In genomic region chrX:10268308-10268707, GRCm38 (mm10) we compare ENCODE assay signal across 21 mouse cellular contexts. TPM values are rescaled to one million over a fixed set of nuclear protein-coding genes. Genes with fewer than 3 reads are reported as not detected.
DNase-seq lines count a peak whose midpoint lies in the region; ATAC-seq and TF ChIP-seq lines count a peak whose summit lies in the region.
"Had no signal": no experiment of that assay in that cellular context is flagged by ENCODE, and none has a peak within 500 bp of the region (broad histone marks: within the 10 kb centered on the region; RNA-seq: fewer than 3 reads in every experiment).

No protein-coding gene starts in this region.

- H3K4me2 ChIP-seq in forebrain, embryonic 13.5 days: no peak overlapping the region
- H3K4me2 ChIP-seq in forebrain, embryonic 12.5 days: no peak overlapping the region
- H3K4me2 ChIP-seq in forebrain, embryonic 16.5 days (ENCODE audit: low read length): no peak overlapping the region
- H3K4me2 ChIP-seq in forebrain, postnatal 0 days (ENCODE audit: low read depth): no peak overlapping the region
- H3K4me2 ChIP-seq: embryonic facial prominence, embryonic 13.5 days; embryonic facial prominence, embryonic 15.5 days had no signal

- no peak for DNase-seq in forebrain, postnatal 0 days
- DNase-seq in brain, embryonic 14.5 days (ENCODE audit: low read depth): peak; percentile 55
- no peak for DNase-seq in layer of hippocampus, postnatal 36 days
- DNase-seq: adrenal gland, adult 2 months; adrenal gland, postnatal 10 days; adrenal gland, postnatal 25 days; embryo, embryonic 11 days had no signal

- no peak for TF ChIP-seq POLR2A in brain, embryonic 14.5 days (IDR thresholded peaks at IDR 0.05; ENCODE audit: borderline replicate concordance, extremely low read depth, insufficient read depth, insufficient read length, poor library complexity, severe bottlenecking)

- no peaks in the 10 kb centered on the region for H3K9me3 ChIP-seq in forebrain, embryonic 13.5 days (replicated peaks)
- H3K9me3 ChIP-seq in forebrain, embryonic 12.5 days: no peaks in the 10 kb centered on the region
- no peaks in the 10 kb centered on the region for H3K9me3 ChIP-seq in forebrain, embryonic 16.5 days (ENCODE audit: control insufficient read depth, low read length)
- no peaks in the 10 kb centered on the region for H3K9me3 ChIP-seq in forebrain, postnatal 0 days (ENCODE audit: low read length)
- H3K9me3 ChIP-seq: embryonic facial prominence, embryonic 13.5 days; embryonic facial prominence, embryonic 15.5 days; forebrain, embryonic 10.5 days had no signal

- no peak overlapping the region for H3K4me3 ChIP-seq in forebrain, embryonic 13.5 days
- H3K4me3 ChIP-seq in forebrain, embryonic 12.5 days (replicated peaks): no peak overlapping the region
- no peak overlapping the region for H3K4me3 ChIP-seq in forebrain, embryonic 16.5 days (replicated peaks; ENCODE audit: low read length)
- no peak overlapping the region for H3K4me3 ChIP-seq in forebrain, postnatal 0 days (ENCODE audit: low read depth, low read length)
- H3K4me3 ChIP-seq: embryonic facial prominence, embryonic 13.5 days; embryonic facial prominence, embryonic 15.5 days; erythroblast, embryonic 14.5 days; forebrain, embryonic 10.5 days had no signal

- no peaks in the 10 kb centered on the region for H3K27me3 ChIP-seq in forebrain, embryonic 13.5 days
- H3K27me3 ChIP-seq in forebrain, embryonic 12.5 days: no peaks in the 10 kb centered on the region
- H3K27me3 ChIP-seq in forebrain, embryonic 16.5 days (replicated peaks; ENCODE audit: control insufficient read depth, insufficient read depth, low read length): no peaks in the 10 kb centered on the region
- H3K27me3 ChIP-seq in forebrain, postnatal 0 days (ENCODE audit: insufficient read depth, low read length): no peaks in the 10 kb centered on the region
- H3K27me3 ChIP-seq: embryonic facial prominence, embryonic 13.5 days; embryonic facial prominence, embryonic 15.5 days had no signal

- H3K36me3 ChIP-seq in forebrain, embryonic 13.5 days (ENCODE audit: poor library complexity, severe bottlenecking): no peaks in the 10 kb centered on the region
- H3K36me3 ChIP-seq in forebrain, embryonic 12.5 days (replicated peaks): no peaks in the 10 kb centered on the region
- H3K36me3 ChIP-seq in forebrain, embryonic 16.5 days (ENCODE audit: control insufficient read depth, insufficient read depth): no peaks in the 10 kb centered on the region
- H3K36me3 ChIP-seq in forebrain, postnatal 0 days (ENCODE audit: insufficient read depth): no peaks in the 10 kb centered on the region
- H3K36me3 ChIP-seq: embryonic facial prominence, embryonic 13.5 days; embryonic facial prominence, embryonic 15.5 days; forebrain, embryonic 10.5 days had no signal

- no peak overlapping the region for H3K9ac ChIP-seq in forebrain, embryonic 13.5 days
- H3K9ac ChIP-seq in forebrain, embryonic 12.5 days: no peak overlapping the region
- no peak overlapping the region for H3K9ac ChIP-seq in forebrain, embryonic 16.5 days (replicated peaks; ENCODE audit: low read depth, low read length)
- no peak overlapping the region for H3K9ac ChIP-seq in forebrain, postnatal 0 days
- H3K9ac ChIP-seq: embryonic facial prominence, embryonic 13.5 days; embryonic facial prominence, embryonic 15.5 days had no signal

- TF ChIP-seq CTCF in forebrain, postnatal 0 days (IDR thresholded peaks at IDR 0.05; ENCODE audit: low read depth): no peak
- TF ChIP-seq CTCF in brain, embryonic 14.5 days (IDR thresholded peaks at IDR 0.05; ENCODE audit: borderline replicate concordance, extremely low read depth, insufficient read depth, insufficient read length): no peak

- WGBS in forebrain, embryonic 13.5 days: 78% methylated on average over 3 of the region's 3 CpGs
- 72% methylated on average over 3 of the region's 3 CpGs for WGBS in forebrain, embryonic 12.5 days
- 67% methylated on average over 3 of the region's 3 CpGs for WGBS in forebrain, embryonic 16.5 days
- 61% methylated on average over 3 of the region's 3 CpGs for WGBS in forebrain, postnatal 0 days

- H3K27ac ChIP-seq in forebrain, embryonic 13.5 days: no peak overlapping the region
- H3K27ac ChIP-seq in forebrain, embryonic 12.5 days: no peak overlapping the region
- H3K27ac ChIP-seq in forebrain, embryonic 16.5 days (ENCODE audit: low read length): no peak overlapping the region
- H3K27ac ChIP-seq in forebrain, postnatal 0 days (ENCODE audit: low read depth, low read length): no peak overlapping the region
- H3K27ac ChIP-seq: embryonic facial prominence, embryonic 13.5 days; embryonic facial prominence, embryonic 15.5 days; forebrain, embryonic 10.5 days had no signal

- H3K4me1 ChIP-seq in forebrain, embryonic 13.5 days: no peaks in the 10 kb centered on the region
- H3K4me1 ChIP-seq in forebrain, embryonic 12.5 days: no peaks in the 10 kb centered on the region
- 0 out of 2 replicates have a peak, but pooled peaks cover 4% of the 10 kb centered on the region for H3K4me1 ChIP-seq in forebrain, embryonic 16.5 days (replicated peaks; ENCODE audit: control insufficient read depth, insufficient read depth, low read length)
- no peaks in the 10 kb centered on the region for H3K4me1 ChIP-seq in forebrain, postnatal 0 days (ENCODE audit: insufficient read depth)
- H3K4me1 ChIP-seq: embryonic facial prominence, embryonic 13.5 days; embryonic facial prominence, embryonic 15.5 days; forebrain, embryonic 10.5 days had no signal

- peak; percentile 53; the same call in 1 of the 2 replicates for ATAC-seq in forebrain, embryonic 13.5 days
- ATAC-seq in forebrain, embryonic 12.5 days (ENCODE audit: low FRiP score): no peak
- ATAC-seq in forebrain, embryonic 16.5 days: peak; percentile 54; the same call in 1 of the 2 replicates
- no peak for ATAC-seq in forebrain, postnatal 0 days

RNA-seq across cellular contexts. Expression of gene Otc, which starts 16.2 kb away (rescaled TPM):
- polyA plus RNA-seq in forebrain, embryonic 13.5 days (2015; fragmentation: Nextera tagmentation; extraction: Ambion mirVana): 0.10 TPM in 1 of 2 replicates, not detected in the other
- polyA plus RNA-seq in forebrain, embryonic 12.5 days (2016; fragmentation: Nextera tagmentation; extraction: Ambion mirVana): not detected in 2 replicates
- not detected in 2 replicates for polyA plus RNA-seq in forebrain, embryonic 16.5 days (2015; fragmentation: Nextera tagmentation; extraction: Ambion mirVana)
- total RNA-seq in forebrain, postnatal 0 days (2014; rRNA removed): not detected in 2 replicates
- polyA plus RNA-seq in forebrain, postnatal 0 days (2015; fragmentation: Nextera tagmentation; extraction: Ambion mirVana): not detected in 2 replicates
- polyA plus RNA-seq in brain, embryonic 14.5 days (2012; rRNA removed): 0.03 TPM in 1 of 2 replicates, not detected in the other
- total RNA-seq in layer of hippocampus, postnatal 36 days (2021): not detected
- total RNA-seq: adrenal gland, postnatal 25 days; common myeloid progenitor, adult 5-6 weeks; ES-E14; MEL had no signal
- polyA plus RNA-seq: adrenal gland, adult 2 months; C2C12; cerebellum, adult 2 months; embryonic facial prominence, embryonic 11.5 days; embryonic facial prominence, embryonic 13.5 days; embryonic facial prominence, embryonic 15.5 days; erythroblast, embryonic 14.5 days; forebrain, embryonic 10.5 days; frontal cortex, adult 2 months had no signal

RNA-seq across cellular contexts. Expression of gene Rpgr, which starts 51.6 kb away (rescaled TPM):
- polyA plus RNA-seq in forebrain, embryonic 13.5 days (2015; fragmentation: Nextera tagmentation; extraction: Ambion mirVana): 42.4 and 44.8 TPM in 2 replicates
- polyA plus RNA-seq in forebrain, embryonic 12.5 days (2016; fragmentation: Nextera tagmentation; extraction: Ambion mirVana): 39.3 and 44.1 TPM in 2 replicates
- 42.1 and 42.7 TPM in 2 replicates for polyA plus RNA-seq in forebrain, embryonic 16.5 days (2015; fragmentation: Nextera tagmentation; extraction: Ambion mirVana)
- 29.5 and 34.2 TPM in 2 replicates for total RNA-seq in forebrain, postnatal 0 days (2014; rRNA removed)
- 26.5 and 30.2 TPM in 2 replicates for polyA plus RNA-seq in forebrain, postnatal 0 days (2015; fragmentation: Nextera tagmentation; extraction: Ambion mirVana)
- 22.7 and 24.5 TPM in 2 replicates for polyA plus RNA-seq in brain, embryonic 14.5 days (2012; rRNA removed)
- total RNA-seq in layer of hippocampus, postnatal 36 days (2021): 10 to 100 TPM; 16.0 to 17.2 TPM
- total RNA-seq: MEL had no signal

Comparison
In these comparisons a context has a peak if more than half of its experiments do, and no peak if none do; other contexts are left out.
1. ATAC-seq: peak in forebrain, embryonic 13.5 days (single experiment) and forebrain, embryonic 16.5 days (single experiment); none in forebrain, embryonic 12.5 days (single experiment) and forebrain, postnatal 0 days (single experiment).